Mouse (Mus musculus) left cerebral cortex, postnatal 14 days (tissue): ENCODE measurements around the gene Mfsd5. TPM values are rescaled to one million over a fixed set of nuclear protein-coding genes. Genes with fewer than 3 reads are reported as not detected.

Experiments used
- DNase-seq, 2 experiments: peaks; one replicate each; pipeline ENCODE4 v3.0.0; 2021 to 2022; ENCODE audit warnings: low spot score in 2 of 2, mixed read lengths in 1 of 2
- intact Hi-C: fragments of 180-260 bp; cut with DNase I; formaldehyde crosslinking; loops from one replicate; pipeline ENCODE4 v1.15.1; 2025
- long read RNA-seq, 2 experiments: library from polyadenylated mRNA; stranded (forward); transcript quantifications; one replicate each; pipeline ENCODE4 v2.0.0; 2021
- total RNA-seq, 2 experiments: library from RNA; stranded (reverse); gene quantifications; 2 replicates each; pipeline ENCODE4 v1.2.3; 2021

Mfsd5 gene
- 10 to 100 TPM; 36.8 to 40.6 TPM for total RNA-seq
- long read RNA-seq, experiment 1, transcript Mfsd5-201 (2 exons, 1,754 nt), result major isoform, 65 of 104 reads
- long read RNA-seq, experiment 1, partial matches to known transcripts, result 0 of 104 reads
- long read RNA-seq, experiment 1, other reads (novel, unspliced or antisense), result 39 of 104 reads
- long read RNA-seq, experiment 2, transcript Mfsd5-201 (2 exons, 1,754 nt), result major isoform, 45 of 75 reads
- long read RNA-seq, experiment 2, partial matches to known transcripts, result 0 of 75 reads
- long read RNA-seq, experiment 2, other reads (novel, unspliced or antisense), result 30 of 75 reads

- peak; percentile 84 to 86 for DNase-seq
- intact Hi-C loops, result loop anchor here (2.0 kb wide), 1 partner anchor 32 kb away; no protein-coding TSS in a partner anchor
Measured at GRCm38 (mm10) chr15:102279092-102279782, at the start of gene Mfsd5. Gene Mfsd5, plus strand, starts transcription at chr15:102279454.

GRCm38 (mm10) chr15:102230408-102231321, 48.6 kb upstream of the Mfsd5 start:
- intact Hi-C loops, result no loop called here
- no peak for DNase-seq

GRCm38 (mm10) chr15:102231748-102232147, 47.5 kb upstream of the Mfsd5 start, which contains the start of gene Itgb7:
Gene Itgb7, minus strand, starts transcription at chr15:102231944.
- intact Hi-C loops, result no loop called here
- DNase-seq, result no peak

DNA sequence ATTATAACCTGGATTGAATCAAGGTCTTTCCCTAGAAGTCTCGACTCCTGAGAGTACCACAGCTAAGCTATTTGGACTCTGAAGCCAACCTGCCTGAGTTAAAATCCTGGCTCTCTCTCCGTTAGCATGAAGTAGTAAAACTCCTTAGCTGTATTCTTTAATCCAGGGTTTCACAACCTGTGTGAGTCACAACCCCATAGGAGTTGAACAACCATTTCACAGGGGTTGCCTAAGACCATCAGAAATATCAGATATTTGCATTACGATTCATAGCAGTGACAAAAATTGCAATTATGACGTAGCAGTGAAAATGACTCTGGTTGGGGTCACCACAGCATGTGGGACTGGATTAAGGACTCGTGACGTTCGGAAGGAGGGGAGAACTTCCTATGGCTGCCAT, 46.5 kb upstream of the Mfsd5 start:
- intact Hi-C loops, result no loop called here
- DNase-seq, result no peak

DNA sequence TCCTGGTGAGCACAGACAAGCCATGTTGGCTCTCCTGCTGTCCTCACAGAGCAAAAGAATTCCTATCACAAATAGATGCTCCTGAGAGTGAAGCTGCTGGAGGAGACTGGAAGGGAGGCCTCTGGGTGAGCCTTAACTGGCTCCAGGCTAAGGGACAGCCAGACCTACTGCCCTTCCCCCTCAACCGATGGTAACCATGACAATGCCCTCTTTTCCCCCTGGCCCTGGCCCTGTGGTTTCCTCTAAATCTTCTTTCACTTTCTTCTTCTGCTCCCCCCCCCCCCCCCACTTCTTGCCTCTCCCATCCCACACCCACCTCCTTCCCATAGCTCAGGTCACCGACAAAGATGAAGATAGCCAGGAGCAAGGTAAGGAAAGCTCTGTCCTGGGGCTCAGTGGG, 45.4 kb upstream of the Mfsd5 start:
- intact Hi-C loops, result no loop called here
- DNase-seq, result no peak

DNA sequence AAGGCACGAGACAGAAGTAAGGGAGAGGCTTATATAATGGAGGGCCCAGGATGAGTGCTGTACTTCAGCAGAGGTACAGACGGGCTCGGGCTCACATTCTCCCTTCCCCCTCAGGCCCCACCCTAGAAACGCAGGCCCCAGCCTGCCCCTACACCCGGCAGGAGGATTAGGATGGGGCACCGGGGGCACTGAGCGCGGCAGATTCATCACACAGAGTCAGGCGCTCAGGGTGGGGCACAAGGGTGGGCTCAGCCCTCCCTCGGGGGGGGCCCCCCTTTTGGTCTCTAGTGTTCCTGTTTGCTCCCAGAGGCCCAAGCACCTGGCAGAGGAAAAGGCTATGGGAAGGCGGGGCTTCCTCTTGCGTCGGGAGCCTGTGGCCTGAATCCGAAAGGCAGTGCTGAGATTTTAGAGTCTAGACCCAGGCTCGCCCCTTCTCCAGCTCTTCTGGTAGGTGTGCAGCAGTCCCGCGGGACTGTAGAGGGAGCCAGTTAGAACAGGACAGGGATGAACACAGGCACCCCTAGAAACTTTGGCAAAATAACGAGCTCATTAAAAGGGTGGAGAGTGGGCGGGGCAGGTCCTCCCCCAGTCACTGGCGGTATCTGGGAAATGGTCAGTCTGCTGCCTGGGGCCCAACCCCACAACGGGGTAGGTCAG, 43.8 kb upstream of the Mfsd5 start:
- intact Hi-C loops, result no loop called here

GRCm38 (mm10) chr15:102238543-102239259, 40.6 kb upstream of the Mfsd5 start:
- no peak for DNase-seq
- intact Hi-C loops, result no loop called here

More for the DNA sequence above, 43.8 kb upstream of the Mfsd5 start:
- no peak for DNase-seq

DNA sequence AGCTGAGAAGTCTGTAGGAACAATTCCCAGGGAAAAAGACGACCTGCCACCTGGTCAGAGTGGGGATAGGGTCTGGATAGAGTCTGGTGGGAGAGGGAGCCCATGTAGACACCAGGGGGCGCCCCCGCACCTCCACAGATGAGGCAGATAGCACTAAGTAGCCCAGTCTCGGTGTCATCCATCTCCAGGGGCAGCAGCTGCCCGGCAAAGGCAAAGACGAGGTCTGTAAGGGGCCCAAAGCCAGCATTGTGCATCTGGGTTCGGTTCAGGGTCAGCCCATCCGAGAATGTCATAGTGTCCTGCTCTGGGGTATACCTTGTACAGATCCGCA, 40.0 kb upstream of the Mfsd5 start:
- peak; percentile 80 to 81 for DNase-seq
- intact Hi-C loops, result no loop called here

GRCm38 (mm10) chr15:102239851-102240250, 39.4 kb upstream of the Mfsd5 start:
- no peak for DNase-seq
- intact Hi-C loops, result no loop called here

DNA sequence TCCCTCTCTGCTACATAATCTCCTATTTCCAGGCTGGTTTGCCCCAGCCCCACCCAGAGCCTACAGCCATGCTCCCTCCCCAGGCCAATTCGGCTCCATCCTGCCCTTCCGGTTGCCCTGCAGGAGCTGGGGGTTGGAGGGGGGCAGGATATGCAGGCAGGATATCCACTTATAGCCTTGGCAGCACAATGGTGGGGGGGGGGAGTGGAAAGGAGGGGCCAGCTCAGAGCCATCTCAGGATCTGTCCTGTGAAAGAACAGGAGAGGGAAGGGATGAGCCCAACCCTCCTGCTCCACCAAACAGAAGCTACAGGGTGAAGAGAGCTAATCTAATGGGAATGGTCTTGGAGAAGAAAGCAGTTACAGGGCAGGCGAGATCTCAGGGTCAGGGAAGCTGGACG, 38.6 kb upstream of the Mfsd5 start:
- intact Hi-C loops, result no loop called here
- DNase-seq, result no peak

DNA sequence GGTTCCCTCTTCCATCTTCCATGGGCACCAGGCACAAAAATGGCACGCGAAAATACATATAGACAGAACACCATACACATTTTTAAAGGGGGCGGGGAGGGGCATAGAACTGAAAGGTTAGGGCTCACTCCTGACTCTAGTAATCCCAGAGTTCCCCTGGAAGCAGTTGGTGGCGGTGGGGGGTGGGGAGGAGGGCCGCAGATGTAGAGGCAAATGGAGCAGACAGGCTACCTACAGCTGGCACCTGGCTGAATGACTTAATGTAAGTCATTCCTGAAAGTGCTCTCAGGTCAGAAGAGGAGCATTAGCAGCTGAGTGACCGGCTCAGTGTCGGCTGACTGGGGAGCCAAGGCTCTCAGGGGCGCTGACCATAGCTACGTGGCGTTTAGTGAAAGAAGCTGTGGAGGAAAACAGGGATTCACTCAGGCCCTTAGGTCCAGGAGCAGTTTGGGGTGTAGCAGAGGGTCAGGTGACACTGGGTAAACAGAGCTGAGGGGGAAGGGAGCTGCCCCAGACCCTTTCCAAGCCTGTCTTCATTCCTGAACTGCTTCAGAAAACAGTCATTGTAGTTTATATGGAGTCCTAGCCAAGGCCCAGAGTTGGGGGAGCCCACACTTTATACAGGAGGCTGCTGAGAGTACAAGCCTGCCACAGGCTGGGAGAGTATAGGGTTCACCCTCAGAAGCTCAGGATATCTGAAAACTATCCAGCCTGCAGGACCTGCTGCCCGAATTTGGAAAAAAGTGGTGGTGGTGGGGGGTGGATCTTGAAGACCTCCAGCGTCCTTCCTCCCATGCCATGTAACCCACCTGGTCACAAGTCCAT, 36.6 kb upstream of the Mfsd5 start:
- no peak for DNase-seq
- intact Hi-C loops, result no loop called here

DNA sequence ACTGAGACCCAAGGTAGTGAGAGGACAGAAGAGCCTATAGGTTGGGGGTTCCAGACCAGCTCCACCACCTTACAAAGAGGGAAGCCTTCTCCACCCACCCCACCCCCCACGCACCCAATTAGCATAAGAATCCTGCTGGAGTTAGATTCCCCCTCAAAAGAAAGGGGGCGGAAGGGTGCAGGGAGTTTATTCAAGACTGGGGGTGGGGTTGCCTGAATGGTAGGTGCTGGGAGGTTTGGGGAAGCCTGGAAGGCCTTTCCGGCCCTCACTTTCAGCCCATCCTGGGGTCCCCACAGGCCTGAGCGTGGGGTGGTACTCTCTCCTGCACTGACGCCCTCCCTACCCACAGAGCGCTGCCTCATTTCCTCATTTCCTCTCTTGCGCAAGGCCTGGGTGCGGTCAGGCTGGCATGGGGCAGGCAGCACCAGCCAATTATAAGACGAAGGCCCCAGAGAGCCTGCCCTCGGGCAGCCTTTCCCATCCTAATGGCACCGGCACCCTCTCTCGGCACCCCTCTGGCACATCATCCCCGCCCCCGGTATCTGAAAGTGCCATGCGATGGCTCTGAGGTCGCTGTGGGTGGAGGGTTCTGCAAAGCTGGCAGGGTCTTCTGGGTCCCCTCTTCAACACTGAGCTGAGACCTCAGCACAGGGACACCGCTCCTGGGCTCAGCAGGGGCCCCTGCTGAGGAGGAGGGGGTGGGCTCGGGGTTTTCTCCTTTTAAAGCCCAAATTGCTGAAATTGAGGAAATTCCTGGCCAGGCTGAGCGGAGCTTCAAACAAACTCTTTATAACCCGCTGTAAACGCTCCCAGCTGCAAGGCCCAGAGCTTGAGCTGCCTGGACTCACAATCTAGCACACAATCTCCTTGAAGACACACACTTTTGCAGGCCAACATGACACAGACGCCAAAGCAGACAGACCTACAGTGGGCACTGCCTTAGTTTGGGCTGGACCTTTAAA, 35.7 kb upstream of the Mfsd5 start:
- no peak for DNase-seq
- intact Hi-C loops, result no loop called here

GRCm38 (mm10) chr15:102244306-102245191, 34.7 kb upstream of the Mfsd5 start:
- DNase-seq, result no peak
- intact Hi-C loops, result no loop called here

DNA sequence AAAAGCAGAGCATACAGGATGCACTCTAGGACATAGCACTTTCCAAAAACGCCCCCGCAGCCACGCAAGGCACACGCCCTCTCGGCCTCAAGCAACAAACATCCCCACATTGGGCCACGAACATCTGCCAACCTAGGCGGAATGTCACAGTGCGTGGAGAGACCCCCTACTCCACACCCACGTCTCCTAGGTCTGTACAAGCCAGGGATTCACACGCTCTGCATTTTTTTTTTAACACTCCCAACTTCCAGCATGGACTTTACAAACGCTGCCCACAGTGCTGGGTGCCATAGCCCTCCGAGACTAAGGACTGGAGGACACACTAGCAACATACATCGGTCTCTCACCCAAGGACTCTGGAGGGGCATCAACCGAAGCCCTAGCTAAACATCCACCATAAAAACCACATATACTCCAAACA, 33.8 kb upstream of the Mfsd5 start:
- intact Hi-C loops, result no loop called here
- no peak for DNase-seq

GRCm38 (mm10) chr15:102245891-102246741, 33.1 kb upstream of the Mfsd5 start:
- intact Hi-C loops, result loop anchor here (2.0 kb wide), 1 partner anchor 33 kb away; the partner anchor contains the start of gene Mfsd5
- DNase-seq, result peak; percentile 75 to 86
